In genomic region chr13:61665729-61666128, GRCm38 (mm10) we compare ENCODE assay signal across 10 mouse cellular contexts.
DNase-seq lines count a peak whose midpoint lies in the region; ATAC-seq and TF ChIP-seq lines count a peak whose summit lies in the region.
"Had no signal": no experiment of that assay in that cellular context is flagged by ENCODE, and none has a peak within 500 bp of the region (broad histone marks: within the 10 kb centered on the region; RNA-seq: fewer than 3 reads in every experiment).

No protein-coding gene starts in this region.

- 21% methylated on average over 24 of the region's 46 CpGs for WGBS in kidney, postnatal 0 days
- WGBS in kidney, adult 2 months = 10% methylated on average over 46 of the region's 46 CpGs
- 10% methylated on average over 29 of the region's 46 CpGs for WGBS in embryonic facial prominence, embryonic 14.5 days
- 17% methylated on average over 45 of the region's 46 CpGs for WGBS in limb, embryonic 15.5 days

- H3K4me1 ChIP-seq in kidney, postnatal 0 days (replicated peaks; ENCODE audit: insufficient read depth, low read length) = no peaks in the 10 kb centered on the region
- H3K4me1 ChIP-seq in kidney, adult 2 months (ENCODE audit: control insufficient read depth, insufficient read depth, low read length) = no peaks in the 10 kb centered on the region
- no peaks in the 10 kb centered on the region for H3K4me1 ChIP-seq in embryonic facial prominence, embryonic 14.5 days (ENCODE audit: control insufficient read depth, insufficient read depth, low read length)
- H3K4me1 ChIP-seq in limb, embryonic 15.5 days = no peaks in the 10 kb centered on the region

- H3K4me2 ChIP-seq in kidney, postnatal 0 days (ENCODE audit: low read length) = peak overlapping the region; percentile 41
- H3K4me2 ChIP-seq in embryonic facial prominence, embryonic 14.5 days (ENCODE audit: low read depth, low read length) = peak overlapping the region; percentile 23; the same call in 1 of the 2 replicates
- H3K4me2 ChIP-seq in limb, embryonic 15.5 days = peak overlapping the region; percentile 34

- TF ChIP-seq POLR2A in kidney, adult 2 months (IDR thresholded peaks at IDR 0.05; ENCODE audit: low read depth, low read length) = no peak

- no peaks in the 10 kb centered on the region for H3K9me3 ChIP-seq in kidney, postnatal 0 days (replicated peaks; ENCODE audit: low read length)
- peaks cover 8% of the 10 kb centered on the region; the same call in 1 of the 2 replicates for H3K9me3 ChIP-seq in embryonic facial prominence, embryonic 14.5 days (ENCODE audit: control insufficient read depth, low read length)
- H3K9me3 ChIP-seq in limb, embryonic 15.5 days = no peaks in the 10 kb centered on the region

- no peak overlapping the region; the same call in 1 of the 2 replicates for H3K4me3 ChIP-seq in kidney, postnatal 0 days (replicated peaks; ENCODE audit: low read depth, low read length)
- no peak overlapping the region for H3K4me3 ChIP-seq in kidney, adult 2 months (ENCODE audit: insufficient read depth, low read depth, low read length)
- no peak overlapping the region for H3K4me3 ChIP-seq in embryonic facial prominence, embryonic 14.5 days (ENCODE audit: low read depth, low read length)
- H3K4me3 ChIP-seq in limb, embryonic 15.5 days = peak overlapping the region; percentile 16

- peak; percentile 3 for DNase-seq in embryo, embryonic 9.5 days (ENCODE audit: extremely low spot score)
- DNase-seq in embryo, embryonic 10.5 days (ENCODE audit: low spot score) = no peak
- no peak for DNase-seq in kidney, postnatal 0 days (ENCODE audit: low spot score)
- no peak for DNase-seq in kidney, adult 2 months
- no peak for DNase-seq in embryonic facial prominence, embryonic 14.5 days (ENCODE audit: low spot score)
- no peak for DNase-seq in frontal cortex, postnatal 14 days (ENCODE audit: low spot score in 2 of 2)
- no peak for DNase-seq in right cerebral cortex, postnatal 36 days (ENCODE audit: low spot score in 2 of 2)
- DNase-seq: cerebellum, adult 9-11 months; left cerebral cortex, postnatal 4 days had no signal

- no peak for TF ChIP-seq CTCF in kidney, postnatal 0 days (IDR thresholded peaks at IDR 0.05; ENCODE audit: low read depth)
- no peak for TF ChIP-seq CTCF in kidney, adult 2 months (conservative IDR thresholded peaks at IDR 0.05; ENCODE audit: insufficient read depth, insufficient read length, low read depth, low read length)

- H3K27ac ChIP-seq in kidney, postnatal 0 days = no peak overlapping the region
- H3K27ac ChIP-seq in kidney, adult 2 months (ENCODE audit: insufficient read depth, low read depth, low read length) = no peak overlapping the region
- H3K27ac ChIP-seq in embryonic facial prominence, embryonic 14.5 days (replicated peaks; ENCODE audit: low read depth, low read length) = no peak overlapping the region
- H3K27ac ChIP-seq in limb, embryonic 15.5 days = no peak overlapping the region

- no peaks in the 10 kb centered on the region for H3K27me3 ChIP-seq in kidney, postnatal 0 days (ENCODE audit: insufficient read depth, low read length)
- H3K27me3 ChIP-seq in kidney, adult 2 months (replicated peaks; ENCODE audit: control insufficient read depth, insufficient read depth, low read length) = no peaks in the 10 kb centered on the region
- no peaks in the 10 kb centered on the region for H3K27me3 ChIP-seq in embryonic facial prominence, embryonic 14.5 days (replicated peaks; ENCODE audit: control insufficient read depth, insufficient read depth, low read length)
- H3K27me3 ChIP-seq in limb, embryonic 15.5 days = 0 out of 2 replicates have a peak, but pooled peaks cover 3% of the 10 kb centered on the region

- no peaks in the 10 kb centered on the region for H3K36me3 ChIP-seq in kidney, postnatal 0 days (ENCODE audit: insufficient read depth, low read length)
- H3K36me3 ChIP-seq in kidney, adult 2 months (ENCODE audit: control insufficient read depth, insufficient read depth, low read length) = no peaks in the 10 kb centered on the region
- H3K36me3 ChIP-seq in embryonic facial prominence, embryonic 14.5 days (ENCODE audit: control insufficient read depth, insufficient read depth, low read length) = no peaks in the 10 kb centered on the region
- H3K36me3 ChIP-seq in limb, embryonic 15.5 days = no peaks in the 10 kb centered on the region

- 0 out of 2 replicates have a peak, but pooled peaks have one; percentile 33 for ATAC-seq in kidney, postnatal 0 days (replicated peaks; ENCODE audit: low FRiP score, low read depth)
- no peak for ATAC-seq in embryonic facial prominence, embryonic 14.5 days (ENCODE audit: low read depth)
- ATAC-seq in limb, embryonic 15.5 days (ENCODE audit: insufficient number of reproducible peaks, low FRiP score, low TSS enrichment, low read depth) = no peak

- H3K9ac ChIP-seq in kidney, postnatal 0 days (ENCODE audit: low read depth, low read length) = no peak overlapping the region
- no peak overlapping the region for H3K9ac ChIP-seq in embryonic facial prominence, embryonic 14.5 days (ENCODE audit: low read depth, low read length)
- H3K9ac ChIP-seq in limb, embryonic 15.5 days = no peak overlapping the region
